Mouse (Mus musculus) ES-Bruce4 (cell line): ENCODE measurements at regions not wholly inside any gene's neighbourhood (a gene's known extent, or its start where the extent isn't known, plus 50 kb on each side); places are given as distances from the start of the nearest gene placed in this dataset.

Source experiments
- EP300 ChIP-seq: IDR thresholded peaks from 2 replicates; pipeline ENCODE4 v1.6.1; 2011; ENCODE audit warnings: low read depth, low read length; ENCODE audit not compliant: insufficient read depth
- POLR2A ChIP-seq: IDR thresholded peaks from one replicate; pipeline ENCODE4 v1.8.1; 2011; ENCODE audit warnings: low read length; ENCODE audit not compliant: insufficient read depth

DNA sequence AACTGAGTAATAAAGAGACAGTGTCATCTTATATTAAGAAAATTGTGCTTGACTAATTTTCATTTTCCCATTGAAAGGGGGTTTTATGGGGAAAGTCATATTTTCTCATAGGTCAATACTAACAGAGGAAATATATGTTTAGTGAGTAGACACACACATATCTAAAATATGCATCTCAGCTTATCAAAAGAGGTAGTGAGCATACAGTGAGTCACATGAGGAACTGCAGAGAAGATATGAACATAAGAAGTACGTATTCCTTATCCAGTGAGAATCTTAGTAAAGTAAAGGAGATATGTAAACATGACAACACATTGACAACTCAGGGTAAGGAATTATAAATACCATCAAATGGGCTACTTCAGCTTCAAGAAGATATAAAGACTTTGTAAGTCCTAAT, 900.3 kb downstream of the Tbl1xr1 start:
- TF ChIP-seq POLR2A (no peak), EP300 (no peak)
